Mouse (Mus musculus) liver (tissue): ENCODE measurements around the gene Usp24.
"Not testable (repeated sequence)": the region's sequence is repeated elsewhere in the genome, so short reads cannot be mapped to it uniquely, and the experiment has no call there.

ENCODE experiments used
- DNase-seq: peaks from one replicate; pipeline ENCODE4 v3.0.0-alpha.2; 2020; ENCODE audit warnings: mixed read lengths

Usp24 gene

GRCm38 (mm10) chr4:106318976-106319375, 3.0 kb downstream of the Usp24 start:
- no peak for DNase-seq

- DNase-seq, result no peak
These were observed 6.8 kb downstream of the Usp24 start for GRCm38 (mm10) chr4:106322846-106323245.

- DNase-seq, result no peak
These were observed 7.3 kb downstream of the Usp24 start for GRCm38 (mm10) chr4:106323318-106323717.

GRCm38 (mm10) chr4:106327436-106327835, 11.4 kb downstream of the Usp24 start:
- DNase-seq, result peak; percentile 87

GRCm38 (mm10) chr4:106328704-106329103, 12.7 kb downstream of the Usp24 start:
- no peak for DNase-seq

- DNase-seq, result not testable (repeated sequence)
These were observed 13.2 kb downstream of the Usp24 start for GRCm38 (mm10) chr4:106329171-106329570.

GRCm38 (mm10) chr4:106330371-106330819, 14.4 kb downstream of the Usp24 start:
- no peak for DNase-seq

GRCm38 (mm10) chr4:106333071-106333470, 17.1 kb downstream of the Usp24 start:
- no peak for DNase-seq

GRCm38 (mm10) chr4:106333584-106333983, 17.6 kb downstream of the Usp24 start:
- DNase-seq, result no peak

GRCm38 (mm10) chr4:106335858-106336257, 19.8 kb downstream of the Usp24 start:
- DNase-seq, result peak; percentile 20

- no peak for DNase-seq
These were observed 31.7 kb downstream of the Usp24 start for GRCm38 (mm10) chr4:106347664-106348063.

- DNase-seq, result not testable (repeated sequence)
These were observed 39.0 kb downstream of the Usp24 start for GRCm38 (mm10) chr4:106355025-106355424.

- no peak for DNase-seq
These were observed 54.0 kb downstream of the Usp24 start for GRCm38 (mm10) chr4:106370013-106370412.

GRCm38 (mm10) chr4:106375857-106376256, 59.8 kb downstream of the Usp24 start:
- DNase-seq, result peak; percentile 84

GRCm38 (mm10) chr4:106378839-106379572, 63.0 kb downstream of the Usp24 start:
- DNase-seq, result no peak

- no peak for DNase-seq
These were observed 65.1 kb downstream of the Usp24 start for GRCm38 (mm10) chr4:106381131-106381530.

- DNase-seq, result no peak
These were observed 73.9 kb downstream of the Usp24 start for GRCm38 (mm10) chr4:106389908-106390307.

- no peak for DNase-seq
These were observed 93.6 kb downstream of the Usp24 start for GRCm38 (mm10) chr4:106409621-106410020.

GRCm38 (mm10) chr4:106419256-106419655, 103.2 kb downstream of the Usp24 start:
- DNase-seq, result no peak

GRCm38 (mm10) chr4:106419791-106420190, 103.8 kb downstream of the Usp24 start:
- DNase-seq, result no peak

- no peak for DNase-seq
These were observed 106.6 kb downstream of the Usp24 start for GRCm38 (mm10) chr4:106422597-106422996.

- no peak for DNase-seq
These were observed 108.5 kb downstream of the Usp24 start for GRCm38 (mm10) chr4:106424560-106424959.

- no peak for DNase-seq
These were observed 110.3 kb downstream of the Usp24 start for GRCm38 (mm10) chr4:106426286-106426685.

- no peak for DNase-seq
These were observed 112.6 kb downstream of the Usp24 start for GRCm38 (mm10) chr4:106428616-106429015.

GRCm38 (mm10) chr4:106429106-106429505, 113.1 kb downstream of the Usp24 start:
- no peak for DNase-seq
